Mouse (Mus musculus) forebrain, embryonic 13.5 days (tissue): ENCODE data around the gene Smcr8. TPM values are rescaled to one million over a fixed set of nuclear protein-coding genes. Genes with fewer than 3 reads are reported as not detected.
"Not testable (repeated sequence)": the region's sequence is repeated elsewhere in the genome, so short reads cannot be mapped to it uniquely, and the experiment has no call there.

ENCODE experiments used
- ATAC-seq: fragments of 200-750 bp; cut with Nextera tagmentation; 2 replicates; pipeline ENCODE4 v1.8.0; 2017
- H3K27ac ChIP-seq: fragments of 300-500 bp; sonication (generic); 2 replicates; pipeline ENCODE4 v1.5.1; 2015; ENCODE audit warnings: inconsistent platforms, mild to moderate bottlenecking, moderate library complexity
- H3K27me3 ChIP-seq: fragments of 300-500 bp; sonication (generic); 2 replicates; pipeline ENCODE4 v1.6.1; 2015; ENCODE audit warnings: mild to moderate bottlenecking, inconsistent platforms
- H3K36me3 ChIP-seq: fragments of 300-500 bp; sonication (generic); 2 replicates; pipeline ENCODE4 v1.6.1; 2015; ENCODE audit warnings: mild to moderate bottlenecking, inconsistent platforms; ENCODE audit not compliant: poor library complexity, severe bottlenecking
- H3K4me1 ChIP-seq: fragments of 300-500 bp; sonication (generic); 2 replicates; pipeline ENCODE4 v1.6.1; 2015; ENCODE audit warnings: inconsistent platforms
- H3K4me2 ChIP-seq: fragments of 300-500 bp; sonication (generic); 2 replicates; pipeline ENCODE4 v1.6.1; 2015; ENCODE audit warnings: inconsistent platforms, mild to moderate bottlenecking, moderate library complexity
- H3K4me3 ChIP-seq: fragments of 300-500 bp; sonication (generic); 2 replicates; pipeline ENCODE4 v1.5.1; 2015; ENCODE audit warnings: mild to moderate bottlenecking, inconsistent platforms
- H3K9ac ChIP-seq: fragments of 300-500 bp; sonication (generic); 2 replicates; pipeline ENCODE4 v1.6.1; 2015; ENCODE audit warnings: mild to moderate bottlenecking, inconsistent platforms
- H3K9me3 ChIP-seq: fragments of 300-500 bp; sonication (generic); replicated peaks from 2 replicates; pipeline ENCODE4 v1.6.1; 2016; ENCODE audit warnings: inconsistent platforms
- WGBS: fragments of 180-500 bp; shearing (Covaris S2); methylation state at CpG from one replicate; pipeline ENCODE4 v1.1.7; 2015; 5-methylcytosine and 5-hydroxymethylcytosine counted together
- polyA plus RNA-seq: library from polyadenylated mRNA; unstranded; fragments of >200 nt; fragmentation: Nextera tagmentation; extraction: Ambion mirVana; gene quantifications from 2 replicates; pipeline ENCODE4 v1.2.1, GENCODE M21; 2015

Smcr8 gene
- polyA plus RNA-seq, 1 experiment from 2014 or later, result 5.6 TPM

GRCm38 (mm10) chr11:60790472-60790871, 13.1 kb downstream of the Smcr8 start:
- Histone ChIP-seq H3K4me1 (no peaks in the 10 kb centered on the region), H3K9ac (no peak overlapping the region), H3K27ac (no peak overlapping the region), H3K4me3 (no peak overlapping the region), H3K27me3 (no peaks in the 10 kb centered on the region), H3K9me3 (no peaks in the 10 kb centered on the region), H3K4me2 (no peak overlapping the region), H3K36me3 (peaks cover 83% of the 10 kb centered on the region)
- 87% methylated on average over 2 of the region's 2 CpGs for WGBS
- ATAC-seq, result no peak

- no peak for ATAC-seq
- H3K4me2 ChIP-seq, result no peak overlapping the region
- H3K27ac ChIP-seq, result no peak overlapping the region
- H3K4me3 ChIP-seq, result no peak overlapping the region
- WGBS, result 90% methylated on average over 11 of the region's 11 CpGs
- H3K4me1 ChIP-seq, result no peaks in the 10 kb centered on the region
- H3K9ac ChIP-seq, result no peak overlapping the region
- peaks cover 68% of the 10 kb centered on the region for H3K36me3 ChIP-seq
- no peaks in the 10 kb centered on the region for H3K27me3 ChIP-seq
- no peaks in the 10 kb centered on the region for H3K9me3 ChIP-seq
Measured at GRCm38 (mm10) chr11:60796342-60796741, 19.0 kb downstream of the Smcr8 start.

- ATAC-seq, result no peak
- Histone ChIP-seq H3K4me3 (no peak overlapping the region), H3K36me3 (peaks cover 60% of the 10 kb centered on the region), H3K4me2 (no peak overlapping the region), H3K27ac (no peak overlapping the region), H3K27me3 (no peaks in the 10 kb centered on the region), H3K4me1 (no peaks in the 10 kb centered on the region), H3K9ac (no peak overlapping the region), H3K9me3 (no peaks in the 10 kb centered on the region)
- WGBS, result 84% methylated on average over 4 of the region's 4 CpGs
Measured at GRCm38 (mm10) chr11:60799977-60800376, 22.7 kb downstream of the Smcr8 start.

- H3K36me3 ChIP-seq, result peaks cover 55% of the 10 kb centered on the region
- H3K27me3 ChIP-seq, result no peaks in the 10 kb centered on the region
- no peaks in the 10 kb centered on the region for H3K4me1 ChIP-seq
- H3K27ac ChIP-seq, result no peak overlapping the region
- no peak overlapping the region for H3K4me2 ChIP-seq
- no peak for ATAC-seq
- H3K4me3 ChIP-seq, result no peak overlapping the region
- 100% methylated on average over 1 of the region's 1 CpGs for WGBS
- no peaks in the 10 kb centered on the region for H3K9me3 ChIP-seq
- H3K9ac ChIP-seq, result no peak overlapping the region
Measured at GRCm38 (mm10) chr11:60800892-60801291, 23.6 kb downstream of the Smcr8 start.

GRCm38 (mm10) chr11:60808286-60809070, 31.2 kb downstream of the Smcr8 start:
- Histone ChIP-seq H3K4me3 (no peak overlapping the region), H3K27me3 (no peaks in the 10 kb centered on the region), H3K36me3 (peaks cover 4% of the 10 kb centered on the region), H3K9ac (0 out of 2 replicates have a peak overlapping the region, but pooled peaks have one; percentile 8), H3K4me2 (0 out of 2 replicates have a peak overlapping the region, but pooled peaks have one; percentile 0), H3K9me3 (no peaks in the 10 kb centered on the region), H3K4me1 (peaks cover 28% of the 10 kb centered on the region), H3K27ac (no peak overlapping the region)
- no peak for ATAC-seq
- 87% methylated on average over 4 of the region's 4 CpGs for WGBS

- peak overlapping the region; percentile 49 for H3K4me3 ChIP-seq
- H3K9me3 ChIP-seq, result no peaks in the 10 kb centered on the region
- H3K4me2 ChIP-seq, result peak overlapping the region; percentile 83
- 0 out of 2 replicates have a peak overlapping the region, but pooled peaks have one; percentile 27 for H3K9ac ChIP-seq
- H3K27me3 ChIP-seq, result no peaks in the 10 kb centered on the region
- H3K36me3 ChIP-seq, result no peaks in the 10 kb centered on the region
- H3K27ac ChIP-seq, result no peak overlapping the region
- no peak for ATAC-seq
- WGBS, result 60% methylated on average over 1 of the region's 1 CpGs
- peaks cover 28% of the 10 kb centered on the region for H3K4me1 ChIP-seq
Measured at GRCm38 (mm10) chr11:60809546-60809945, 32.2 kb downstream of the Smcr8 start.

- peak overlapping the region; percentile 83 for H3K4me2 ChIP-seq
- no peaks in the 10 kb centered on the region for H3K36me3 ChIP-seq
- peaks cover 28% of the 10 kb centered on the region for H3K4me1 ChIP-seq
- peak overlapping the region; percentile 49 for H3K4me3 ChIP-seq
- no peaks in the 10 kb centered on the region for H3K9me3 ChIP-seq
- H3K27ac ChIP-seq, result no peak overlapping the region
- H3K9ac ChIP-seq, result peak overlapping the region; percentile 27
- no peak for ATAC-seq
- 17% methylated on average over 14 of the region's 14 CpGs for WGBS
- H3K27me3 ChIP-seq, result no peaks in the 10 kb centered on the region
Measured at GRCm38 (mm10) chr11:60810046-60810965, 33.0 kb downstream of the Smcr8 start.

- H3K9ac ChIP-seq, result peak overlapping the region; percentile 27
- peak overlapping the region; percentile 83 for H3K4me2 ChIP-seq
- no peaks in the 10 kb centered on the region for H3K27me3 ChIP-seq
- no peaks in the 10 kb centered on the region for H3K9me3 ChIP-seq
- H3K4me3 ChIP-seq, result peak overlapping the region; percentile 49
- H3K4me1 ChIP-seq, result peaks cover 28% of the 10 kb centered on the region
- peak; percentile 100 for ATAC-seq
- no peaks in the 10 kb centered on the region for H3K36me3 ChIP-seq
- H3K27ac ChIP-seq, result no peak overlapping the region
- WGBS, result under 1% methylated on average over 29 of the region's 29 CpGs
Measured at GRCm38 (mm10) chr11:60811054-60811460, 33.7 kb downstream of the Smcr8 start.

GRCm38 (mm10) chr11:60811618-60812017, 34.3 kb downstream of the Smcr8 start, which contains the start of gene Shmt1:
Gene Shmt1 (minus strand): TSS chr11:60811718.
- not testable (repeated sequence) for H3K27ac ChIP-seq, ATAC-seq, H3K36me3 ChIP-seq, H3K9me3 ChIP-seq, H3K27me3 ChIP-seq
- Histone ChIP-seq H3K9ac (peak within 1 kb of the TSS; percentile 27), H3K4me3 (peak within 1 kb of the TSS; percentile 49), H3K4me1 (peaks cover 28% of the 10 kb centered on the region), H3K4me2 (peak within 1 kb of the TSS; percentile 83)
- WGBS, result 30% methylated on average over 6 of the region's 6 CpGs

GRCm38 (mm10) chr11:60816398-60816797, 39.1 kb downstream of the Smcr8 start:
- no peak overlapping the region for H3K27ac ChIP-seq
- H3K4me3 ChIP-seq, result no peak overlapping the region
- no peaks in the 10 kb centered on the region for H3K9me3 ChIP-seq
- no peaks in the 10 kb centered on the region for H3K4me1 ChIP-seq
- no peaks in the 10 kb centered on the region for H3K36me3 ChIP-seq
- H3K27me3 ChIP-seq, result peaks cover 8% of the 10 kb centered on the region; the same call in 1 of the 2 replicates
- H3K9ac ChIP-seq, result no peak overlapping the region
- 70% methylated on average over 5 of the region's 5 CpGs for WGBS
- no peak for ATAC-seq
- H3K4me2 ChIP-seq, result no peak overlapping the region

GRCm38 (mm10) chr11:60823771-60824170, 46.4 kb downstream of the Smcr8 start:
- H3K36me3 ChIP-seq, result no peaks in the 10 kb centered on the region
- no peak for ATAC-seq

GRCm38 (mm10) chr11:60825191-60825590, 47.9 kb downstream of the Smcr8 start:
- Histone ChIP-seq H3K27me3 (no peaks in the 10 kb centered on the region; the same call in 1 of the 2 replicates), H3K4me3 (no peak overlapping the region), H3K27ac (no peak overlapping the region), H3K36me3 (no peaks in the 10 kb centered on the region), H3K9me3 (no peaks in the 10 kb centered on the region), H3K4me1 (no peaks in the 10 kb centered on the region), H3K4me2 (no peak overlapping the region), H3K9ac (no peak overlapping the region)
- 91% methylated on average over 3 of the region's 3 CpGs for WGBS
- no peak for ATAC-seq

More at GRCm38 (mm10) chr11:60823771-60824170, 46.4 kb downstream of the Smcr8 start:
- Histone ChIP-seq H3K4me1 (no peaks in the 10 kb centered on the region), H3K4me2 (no peak overlapping the region), H3K27ac (no peak overlapping the region), H3K9me3 (no peaks in the 10 kb centered on the region), H3K4me3 (no peak overlapping the region), H3K27me3 (no peaks in the 10 kb centered on the region; the same call in 1 of the 2 replicates), H3K9ac (no peak overlapping the region)
- 71% methylated on average over 2 of the region's 2 CpGs for WGBS
